Mouse (Mus musculus) large intestine, adult 2 months (tissue): ENCODE data around the gene Gm12394. TPM values are rescaled to one million over a fixed set of nuclear protein-coding genes. Genes with fewer than 3 reads are reported as not detected.
"Not testable (repeated sequence)": the region's sequence is repeated elsewhere in the genome, so short reads cannot be mapped to it uniquely, and the experiment has no call there.

Experiments
- DNase-seq: peaks from one replicate; pipeline ENCODE4 v3.0.0-alpha.2; 2012; ENCODE audit warnings: low read depth, low spot score
- WGBS: fragments of 180-500 bp; shearing (Covaris S2); methylation state at CpG from one replicate; pipeline ENCODE4 v1.1.7; 2018; 5-methylcytosine and 5-hydroxymethylcytosine counted together
- polyA plus RNA-seq: library from polyadenylated mRNA; depleted of rRNA; stranded (reverse); fragments of >200 nt; gene quantifications from 2 replicates; pipeline ENCODE4 v1.2.3, GENCODE M21; 2012; rRNA removed

Gene Gm12394
- polyA plus RNA-seq, 1 experiment: not detected

DNA sequence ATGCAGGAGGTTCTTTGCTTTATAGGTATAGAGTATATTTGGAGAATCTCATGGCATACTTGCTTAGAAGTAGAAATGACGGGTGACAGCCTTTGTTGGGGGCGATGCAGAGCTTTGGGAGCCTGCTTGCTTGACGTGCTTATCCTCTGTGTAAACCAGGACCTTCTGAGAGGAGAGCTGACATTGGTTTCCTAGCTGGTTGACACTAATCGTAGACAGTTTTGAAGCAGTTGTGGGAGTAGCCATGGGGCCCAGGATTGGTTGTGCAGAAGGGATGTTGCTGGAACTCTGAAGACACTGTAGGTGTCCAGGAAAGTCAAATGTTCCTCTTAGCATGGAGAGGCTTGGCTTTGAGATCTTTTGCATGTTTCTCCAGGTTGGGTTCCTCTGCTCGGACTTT is 11.6 kb upstream of the Gm12394 start:
- 85% methylated on average over 5 of the region's 5 CpGs for WGBS
- DNase-seq: no peak

DNA sequence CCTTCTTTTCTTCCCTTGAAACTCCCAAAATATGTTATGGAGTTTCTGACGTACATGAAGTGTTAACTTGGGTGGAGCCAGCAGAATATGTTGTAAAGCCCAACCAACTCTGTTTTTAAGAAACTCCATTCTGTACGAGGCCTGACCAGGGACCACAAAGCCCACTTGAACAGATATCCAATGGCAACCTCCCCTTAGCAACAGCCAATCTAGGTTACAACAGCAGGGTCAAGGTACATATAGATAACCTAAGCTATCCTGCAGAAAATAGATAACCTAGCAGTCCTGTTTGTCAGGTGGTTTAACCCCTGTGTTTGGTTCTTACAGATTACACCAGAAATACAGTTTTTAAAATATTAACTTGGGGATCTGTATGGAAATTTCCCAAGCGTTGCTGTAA is 10.8 kb upstream of the Gm12394 start:
- no peak for DNase-seq
- WGBS: 43% methylated on average over 3 of the region's 3 CpGs

- 82% methylated on average over 5 of the region's 5 CpGs for WGBS
- DNase-seq: not testable (repeated sequence)
Observed at GRCm38 (mm10) chr4:42863487-42863886, 6.9 kb upstream of the Gm12394 start.

DNA sequence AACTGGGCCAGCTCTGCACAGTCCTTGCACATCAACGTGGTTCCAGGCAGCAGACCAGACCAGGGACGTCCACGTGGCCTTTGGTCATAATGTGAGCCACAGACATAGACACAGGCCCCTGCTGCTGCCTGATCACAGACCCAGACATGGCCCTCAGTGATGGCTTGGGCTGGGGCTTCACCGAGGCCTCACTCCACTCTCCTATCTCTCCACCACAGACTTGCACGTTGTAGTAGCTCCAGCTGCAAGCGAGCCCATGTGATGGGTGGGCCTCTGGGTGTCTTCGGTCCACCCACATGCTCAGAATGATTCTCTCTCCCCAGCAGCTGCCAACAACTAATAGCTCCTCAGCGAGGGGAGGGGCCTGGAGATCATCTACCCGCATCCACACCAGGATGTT is 3.9 kb upstream of the Gm12394 start:
- WGBS: 69% methylated on average over 9 of the region's 9 CpGs
- not testable (repeated sequence) for DNase-seq

DNA sequence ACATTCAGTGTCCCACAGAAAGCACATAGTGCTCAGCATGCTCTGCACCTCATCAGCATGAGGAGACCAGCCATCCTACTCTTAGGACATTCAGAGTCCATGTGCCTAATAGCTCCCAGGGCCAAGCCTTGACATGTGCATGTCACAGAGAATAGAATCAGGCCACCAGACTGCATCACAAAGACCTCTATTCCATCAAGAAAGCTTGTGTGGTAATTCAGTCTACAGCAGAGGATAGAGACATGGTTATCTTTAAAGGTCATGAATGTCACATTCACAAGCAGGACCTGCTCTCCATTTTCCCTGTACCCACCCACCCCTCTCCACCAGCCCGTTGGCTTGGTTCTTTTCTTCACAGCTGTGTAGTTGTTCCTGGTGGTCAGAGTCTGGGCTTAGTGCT is 2.8 kb downstream of the Gm12394 start, which contains the start of gene Fam205a1:
Gene Fam205a1, minus strand, starts transcription at position 101 of the 400 bp plus-strand sequence.
- WGBS: 80% methylated on average over 1 of the region's 1 CpGs
- DNase-seq: not testable (repeated sequence)

GRCm38 (mm10) chr4:42773893-42774292 is 82.7 kb downstream of the Gm12394 start, which contains the start of gene Ccl21a:
Gene Ccl21a, minus strand, starts transcription at chr4:42773993.
- not testable (repeated sequence) for DNase-seq

DNA sequence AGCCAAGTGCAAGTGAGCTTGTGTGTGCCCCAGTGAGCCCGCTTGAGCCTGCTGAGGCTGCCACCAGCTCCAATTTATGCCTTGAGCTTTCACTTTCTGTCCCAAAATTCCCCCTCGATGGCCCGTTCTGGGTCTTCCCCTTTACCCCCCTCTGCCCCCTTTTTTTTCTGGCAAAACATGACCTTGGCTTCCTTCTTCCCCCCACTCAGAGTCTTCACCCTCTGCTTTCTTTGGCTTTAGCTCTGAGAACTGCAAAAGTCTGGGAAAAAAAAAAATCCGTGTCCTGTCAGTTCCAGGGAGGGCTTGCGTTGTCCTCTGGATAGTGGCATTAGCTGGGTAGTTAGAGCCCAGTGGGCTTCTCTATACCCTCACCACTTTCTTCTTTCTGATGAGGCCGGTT is 100.1 kb downstream of the Gm12394 start, which contains the start of gene Ccl19:
Gene Ccl19, minus strand, starts transcription at position 101 of the 400 bp plus-strand sequence.
- WGBS: no CpG with 5 or more reads among the region's 6 CpGs
- DNase-seq: not testable (repeated sequence)

More at GRCm38 (mm10) chr4:42773893-42774292, 82.7 kb downstream of the Gm12394 start, which contains the start of gene Ccl21a:
- no CpG with 5 or more reads among the region's 5 CpGs for WGBS

DNA sequence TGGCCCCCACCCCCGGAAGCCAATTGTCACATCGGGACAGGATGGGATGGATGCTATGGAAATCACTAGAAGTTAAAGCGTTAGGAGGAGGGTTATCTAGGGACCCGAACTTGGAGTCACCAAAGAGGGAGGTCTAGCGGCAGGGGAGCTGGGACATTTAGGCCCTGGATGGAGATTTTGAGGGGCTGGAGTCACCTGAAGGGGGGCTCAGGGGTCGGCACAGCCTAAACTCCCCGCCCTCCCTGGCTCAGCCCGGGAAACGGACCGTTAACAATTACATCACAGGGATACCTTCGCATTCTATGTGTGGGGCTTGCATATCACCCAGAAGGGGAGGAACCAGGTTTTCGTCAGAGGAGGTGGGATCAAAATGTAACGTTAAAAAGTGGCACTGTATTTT is 121.3 kb downstream of the Gm12394 start, which contains the start of gene 4930578G10Rik:
Gene 4930578G10Rik, plus strand, starts transcription at position 301 of the 400 bp plus-strand sequence.
- WGBS: no CpG with 5 or more reads among the region's 13 CpGs
- not testable (repeated sequence) for DNase-seq

Other genes with a start within 250 kb of the Gm12394 start
- 0.51 TPM in 1 of 2 replicates, not detected in the other for gene Gm10591, start 244.6 kb downstream of the Gm12394 start, polyA plus RNA-seq
- 3.0 and 4.8 TPM in 2 replicates for gene Gm2564, start 227.1 kb downstream of the Gm12394 start, polyA plus RNA-seq
- gene Ccl27b, start 201.5 kb downstream of the Gm12394 start, polyA plus RNA-seq: not detected in 2 replicates
- not detected in 2 replicates for gene Il11ra2, start 194.9 kb downstream of the Gm12394 start, polyA plus RNA-seq
- not detected in 2 replicates for gene 4930578G10Rik, start 121.2 kb downstream of the Gm12394 start, polyA plus RNA-seq
- gene Ccl19, start 100.2 kb downstream of the Gm12394 start, polyA plus RNA-seq: 13.6 and 28.6 TPM in 2 replicates
- 75.8 and 122 TPM in 2 replicates for gene Ccl21a, start 82.8 kb downstream of the Gm12394 start, polyA plus RNA-seq
- 0.02 TPM in 1 of 2 replicates, not detected in the other for gene Fam205a1, start 2.9 kb downstream of the Gm12394 start, polyA plus RNA-seq
- not detected in 2 replicates for gene Fam205c, start 17.5 kb upstream of the Gm12394 start, polyA plus RNA-seq
- gene Phf24, start 59.9 kb upstream of the Gm12394 start, polyA plus RNA-seq: 0.83 and 1.2 TPM in 2 replicates
- 9.6 and 11.1 TPM in 2 replicates for gene Dnajb5, start 93.0 kb upstream of the Gm12394 start, polyA plus RNA-seq
- 0.10 and 0.11 TPM in 2 replicates for gene 1700022I11Rik, start 112.8 kb upstream of the Gm12394 start, polyA plus RNA-seq
- 96.9 and 114 TPM in 2 replicates for gene Vcp, start 143.7 kb upstream of the Gm12394 start, polyA plus RNA-seq
- gene Fancg, start 153.7 kb upstream of the Gm12394 start, polyA plus RNA-seq: 11.8 and 14.6 TPM in 2 replicates
- gene Pigo, start 169.0 kb upstream of the Gm12394 start, polyA plus RNA-seq: 25.1 and 32.0 TPM in 2 replicates
- 83.2 and 92.5 TPM in 2 replicates for gene Stoml2, start 174.9 kb upstream of the Gm12394 start, polyA plus RNA-seq
- gene Fam214b, start 189.4 kb upstream of the Gm12394 start, polyA plus RNA-seq: 29.1 and 39.3 TPM in 2 replicates
- 7.7 and 12.5 TPM in 2 replicates for gene Unc13b, start 202.2 kb upstream of the Gm12394 start, polyA plus RNA-seq